Mouse (Mus musculus) G1E (cell line): ENCODE data around the gene Cyb5b.

Experiments used
- CTCF ChIP-seq: IDR thresholded peaks from 2 replicates; pipeline ENCODE4 v1.5.1; 2012; ENCODE audit warnings: low read depth, low read length, inconsistent platforms, mixed read lengths
- GATA1 ChIP-seq: IDR thresholded peaks from 2 replicates; pipeline ENCODE4 v1.6.1; 2012; ENCODE audit warnings: borderline replicate concordance, low read length, inconsistent platforms, mixed read lengths
- TAL1 ChIP-seq: conservative IDR thresholded peaks from 2 replicates; pipeline ENCODE4 v1.6.1; 2012; ENCODE audit warnings: low read depth, low read length, inconsistent platforms, mixed read lengths

GRCm38 (mm10) chr8:107205164-107205563, 54.7 kb downstream of the Cyb5b start:
- TF ChIP-seq TAL1 (no peak), CTCF (no peak), GATA1 (no peak)
